Mouse (Mus musculus) brain, embryonic 18.5 days (tissue): ENCODE measurements around the gene Caskin1.
A peak's percentile ranks its signal among the peaks of the same experiment; 100 is the strongest.

ENCODE experiments used
- DNase-seq: peaks from one replicate; pipeline ENCODE4 v3.0.0-alpha.2; 2012; ENCODE audit warnings: low read depth, low spot score

Gene Caskin1

GRCm38 (mm10) chr17:24494627-24495335 is 6.4 kb downstream of the Caskin1 start:
- no peak for DNase-seq

DNA sequence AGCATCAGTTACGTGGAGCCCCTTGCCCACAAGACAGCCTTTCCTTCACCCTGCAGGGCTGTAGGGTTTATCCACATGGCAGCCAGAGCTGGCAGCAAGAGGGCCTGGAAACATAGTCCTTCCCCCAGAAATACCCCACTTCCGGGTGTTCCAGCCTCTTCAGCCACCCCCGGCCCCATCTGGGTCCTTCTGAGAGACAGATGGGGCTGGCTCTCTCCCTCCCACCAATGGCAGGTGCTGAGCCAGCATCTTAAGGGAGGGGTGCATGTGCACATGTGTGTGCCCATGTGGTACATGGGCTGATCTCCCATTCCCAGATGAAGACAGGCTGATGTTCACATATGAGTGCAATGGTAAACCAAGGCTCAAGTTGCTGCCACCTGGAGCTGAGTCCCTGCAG is 7.0 kb downstream of the Caskin1 start:
- DNase-seq: no peak

DNA sequence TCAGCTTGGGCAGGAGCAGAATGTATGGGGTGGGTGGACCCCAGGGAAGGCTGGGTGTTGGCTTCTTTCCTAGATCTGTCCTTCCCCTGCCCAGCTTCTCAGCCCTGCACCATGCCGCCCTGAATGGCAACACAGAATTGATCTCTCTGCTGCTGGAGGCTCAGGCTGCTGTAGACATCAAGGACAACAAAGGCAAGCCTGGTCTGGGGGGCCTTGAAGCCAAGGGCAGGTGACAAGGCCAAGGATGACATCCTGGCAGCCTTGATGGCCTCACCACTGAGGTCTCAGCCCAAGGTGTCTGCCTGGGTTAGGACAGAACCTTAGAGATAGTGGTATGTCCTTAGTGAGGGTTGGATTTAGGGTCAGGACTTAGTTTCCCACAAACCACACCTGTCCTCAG is 7.6 kb downstream of the Caskin1 start:
- no peak for DNase-seq

DNA sequence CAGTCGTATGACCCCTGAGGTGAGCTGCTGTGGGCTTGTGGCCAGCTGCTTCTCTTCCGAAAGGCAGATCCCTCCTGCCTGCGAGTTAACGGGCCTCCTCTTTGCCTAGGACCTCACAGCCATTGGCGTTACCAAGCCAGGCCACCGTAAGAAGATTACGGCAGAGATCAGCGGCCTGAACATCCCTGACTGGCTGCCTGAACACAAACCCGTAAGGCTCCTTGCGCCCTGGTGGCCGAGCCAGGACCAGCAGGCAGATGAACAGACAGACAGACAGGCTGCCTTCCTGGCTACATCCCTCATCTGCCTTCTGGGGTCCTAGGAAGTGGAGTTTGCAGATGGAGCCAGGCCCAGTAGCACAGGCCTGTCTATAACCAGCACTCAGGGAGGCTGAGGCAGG is 13.8 kb downstream of the Caskin1 start:
- no peak for DNase-seq

DNA sequence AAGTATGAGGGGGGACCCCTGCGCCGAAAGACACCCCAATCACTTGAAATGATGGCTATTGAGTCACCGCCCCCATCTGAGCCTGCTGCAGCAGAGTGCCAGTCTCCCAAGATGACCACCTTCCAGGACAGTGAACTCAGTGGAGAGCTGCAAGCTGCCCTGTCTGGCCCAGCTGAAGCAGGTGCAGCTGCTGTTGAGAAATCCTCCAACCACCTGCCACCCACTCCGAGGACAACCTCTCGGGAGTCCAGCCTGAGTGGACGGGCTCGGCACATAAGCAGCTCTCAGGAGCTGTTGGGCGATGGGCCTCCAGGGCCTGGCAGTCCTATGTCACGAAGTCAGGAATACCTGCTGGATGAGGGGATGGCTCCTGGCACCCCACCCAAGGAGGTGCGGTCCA is 15.7 kb downstream of the Caskin1 start:
- DNase-seq: no peak

DNA sequence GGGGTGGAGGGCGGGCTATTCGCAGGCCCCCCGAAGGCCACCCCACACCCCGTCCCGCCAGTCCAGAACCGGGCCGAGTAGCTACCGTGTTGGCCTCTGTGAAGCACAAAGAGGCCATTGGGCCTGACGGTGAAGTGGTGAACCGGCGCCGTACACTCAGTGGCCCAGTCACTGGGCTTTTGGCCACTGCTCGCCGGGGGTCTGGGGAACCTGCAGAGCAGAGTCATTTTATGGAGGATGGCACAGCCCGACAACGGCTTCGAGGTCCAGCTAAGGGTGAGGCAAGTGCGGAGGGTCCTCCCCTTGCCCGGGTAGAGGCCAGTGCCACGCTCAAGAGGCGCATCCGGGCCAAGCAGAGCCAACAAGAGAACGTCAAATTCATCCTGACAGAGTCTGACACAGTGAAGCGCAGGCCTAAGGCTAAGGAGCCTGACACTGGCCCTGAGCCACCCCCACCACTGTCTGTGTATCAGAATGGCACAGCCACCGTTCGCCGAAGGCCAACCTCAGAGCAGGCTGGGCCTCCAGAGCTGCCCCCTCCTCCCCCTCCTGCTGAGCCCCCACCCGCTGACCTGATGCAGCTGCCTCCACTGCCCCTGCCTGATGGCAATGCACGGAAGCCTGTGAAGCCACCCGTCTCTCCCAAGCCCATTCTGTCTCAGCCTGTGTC is 17.0 kb downstream of the Caskin1 start:
- DNase-seq: no peak

GRCm38 (mm10) chr17:24506332-24507070 is 18.1 kb downstream of the Caskin1 start:
- DNase-seq: no peak

DNA sequence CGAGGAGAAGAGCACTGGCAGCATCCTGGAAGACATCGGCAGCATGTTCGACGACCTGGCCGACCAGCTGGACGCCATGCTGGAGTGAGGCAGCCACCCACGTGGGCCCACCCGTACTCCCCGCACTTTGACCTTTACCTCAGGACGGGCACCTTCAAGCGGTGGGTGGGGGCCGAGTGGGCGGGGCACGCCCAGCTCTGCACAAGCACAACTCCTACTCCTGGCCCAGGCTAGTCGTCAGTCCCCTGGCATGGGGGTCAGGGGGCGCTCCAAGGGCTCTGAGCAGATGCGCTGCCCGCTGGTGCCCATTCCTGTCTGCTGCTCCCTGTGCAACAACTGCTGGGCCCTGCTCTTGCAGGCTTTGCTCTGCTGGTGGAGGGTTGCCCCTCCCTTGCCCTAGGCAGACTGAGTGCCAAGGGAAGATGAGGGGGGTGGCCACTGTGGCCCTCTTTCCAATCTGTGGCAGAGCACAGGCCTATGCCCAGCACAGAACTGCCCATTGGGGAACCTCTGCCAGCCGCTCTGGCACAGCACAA is 18.8 kb downstream of the Caskin1 start:
- no peak for DNase-seq

DNA sequence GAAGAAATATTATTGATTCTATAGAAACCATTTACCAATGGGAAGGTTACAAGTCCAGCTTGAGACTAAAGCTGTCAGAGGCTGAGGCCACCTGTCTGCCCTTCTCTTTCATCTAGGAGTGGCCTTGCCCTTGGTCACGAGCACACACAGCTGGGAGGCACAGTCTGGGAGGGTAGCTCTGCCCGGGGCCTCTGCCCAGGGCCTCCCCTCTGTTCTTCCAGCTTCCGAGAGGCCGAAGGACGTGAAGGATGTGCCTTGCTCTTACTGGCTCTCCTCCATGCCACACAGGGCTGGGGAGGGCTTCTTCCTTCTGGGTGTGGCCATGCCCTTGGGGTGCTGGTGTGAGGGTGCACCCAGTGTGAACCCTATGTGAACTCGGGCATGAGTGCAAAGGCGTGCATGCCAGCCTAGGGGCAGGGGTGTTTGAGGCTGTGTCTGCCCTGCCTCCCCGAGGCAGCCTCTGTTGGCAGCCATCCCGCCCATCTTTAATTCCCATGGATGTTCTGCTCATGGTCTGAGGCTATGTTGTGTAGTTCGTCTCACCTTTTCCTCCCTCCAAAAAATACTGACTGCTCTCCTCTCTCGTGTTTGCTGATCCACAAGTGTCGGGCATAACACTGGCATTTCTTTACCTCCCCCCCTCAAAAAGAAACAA is 19.5 kb downstream of the Caskin1 start:
- no peak for DNase-seq

DNA sequence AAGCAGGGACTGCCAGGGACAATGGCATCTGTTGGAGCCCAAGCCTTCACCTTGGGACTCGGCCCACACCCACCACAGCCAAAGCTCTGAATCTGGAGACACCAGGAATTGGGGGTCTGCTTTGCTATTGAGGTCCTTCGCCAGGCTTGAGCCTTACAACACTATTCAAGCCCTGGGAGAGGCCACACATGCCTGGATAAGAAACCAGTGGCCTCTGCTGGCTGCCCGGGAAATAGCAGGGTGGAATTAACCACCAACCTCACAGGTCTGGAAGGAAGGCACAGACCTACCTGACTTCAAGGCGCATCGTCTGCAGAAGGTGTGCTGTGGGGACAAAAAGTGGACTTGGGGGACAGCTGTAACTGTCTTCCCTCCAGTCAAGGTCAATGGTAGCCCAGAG is 25.2 kb downstream of the Caskin1 start:
- no peak for DNase-seq

- no peak for DNase-seq
Measured at GRCm38 (mm10) chr17:24514270-24515257, 26.2 kb downstream of the Caskin1 start.

DNA sequence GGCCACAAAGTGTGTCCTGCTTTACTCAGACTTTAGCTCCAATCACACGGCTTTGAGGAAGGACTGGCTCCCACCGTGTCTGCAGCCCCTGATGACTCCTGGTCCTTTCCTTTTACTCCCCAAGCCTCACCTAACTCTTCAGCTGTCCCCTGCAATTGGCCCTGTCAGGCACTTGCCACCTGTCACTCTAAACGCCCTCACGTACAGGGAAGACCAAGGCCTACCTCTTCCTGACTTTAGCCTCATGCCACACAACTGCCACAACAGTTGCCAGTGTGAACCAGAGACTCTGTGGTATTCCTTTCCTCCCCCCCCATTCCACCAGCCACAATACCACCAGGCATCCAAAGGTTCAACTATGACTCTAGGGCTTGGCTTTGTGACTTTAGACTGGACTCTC is 32.0 kb downstream of the Caskin1 start:
- no peak for DNase-seq

- no peak for DNase-seq
Measured at GRCm38 (mm10) chr17:24524734-24525133, 36.3 kb downstream of the Caskin1 start.

DNA sequence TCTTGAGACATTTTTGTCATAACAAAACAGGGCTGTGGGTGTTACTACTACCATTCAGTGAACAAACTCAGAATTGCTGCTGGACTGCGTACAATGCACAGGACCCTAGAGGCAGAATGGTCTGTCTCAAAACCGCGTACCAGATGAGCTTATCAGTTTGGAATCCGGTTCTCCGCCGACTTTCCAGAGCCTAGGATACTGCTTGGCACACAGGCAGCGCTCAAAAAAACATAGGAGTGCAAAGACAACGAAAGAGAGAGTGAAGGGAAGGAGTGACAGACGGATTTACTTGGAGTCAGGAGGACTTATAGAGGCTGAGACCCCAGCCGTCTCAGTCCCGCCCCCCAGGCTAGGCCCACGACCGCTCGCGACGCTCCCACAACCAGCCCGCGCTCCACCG is 38.9 kb downstream of the Caskin1 start:
- no peak for DNase-seq

DNA sequence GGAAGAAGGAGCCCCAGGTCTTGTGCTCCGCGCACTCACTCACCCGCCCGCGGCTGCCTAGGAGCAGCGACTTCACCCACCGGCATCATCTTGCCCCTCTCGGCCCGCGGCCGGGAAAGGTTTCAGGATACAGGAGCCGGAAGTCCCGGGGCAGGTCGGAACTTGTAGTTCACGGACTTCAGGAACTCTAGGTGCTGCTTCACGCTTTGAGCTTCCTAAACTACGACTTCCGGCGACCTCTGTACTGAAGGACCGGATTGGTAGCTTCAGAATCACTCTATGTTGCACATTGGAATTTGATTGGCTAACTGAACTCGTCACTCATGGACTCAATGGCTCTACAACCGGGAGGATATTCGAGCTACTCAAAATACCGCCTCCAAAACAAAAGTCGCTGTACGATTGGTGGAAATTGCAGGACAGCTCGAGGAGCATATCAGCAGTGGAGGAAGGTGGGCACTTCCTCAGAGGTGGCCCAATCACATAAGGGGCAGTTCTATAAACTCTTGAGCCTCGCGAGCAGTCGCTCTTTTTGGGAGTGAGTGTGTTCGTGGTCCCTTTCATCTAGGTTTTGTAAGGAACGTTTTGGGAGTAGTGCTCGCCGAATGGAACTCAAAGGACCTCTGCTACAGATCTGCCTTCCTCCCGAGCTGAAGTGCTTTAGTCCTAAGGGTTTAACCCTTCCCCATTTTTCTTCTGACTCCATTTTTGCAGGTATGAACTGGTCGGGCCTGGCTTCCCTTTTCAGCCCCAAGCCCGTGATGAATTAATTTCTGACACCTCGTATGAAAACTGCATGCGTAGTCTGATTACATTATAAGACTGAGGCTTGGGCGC is 39.5 kb downstream of the Caskin1 start, which contains the start of gene Traf7:
TSS of gene Traf7 (minus strand) at position 216 of the 837 bp plus-strand sequence.
- DNase-seq: peak; percentile 100

GRCm38 (mm10) chr17:24528560-24528918 is 40.1 kb downstream of the Caskin1 start:
- DNase-seq: no peak

- DNase-seq: no peak
Measured at GRCm38 (mm10) chr17:24529007-24529451, 40.6 kb downstream of the Caskin1 start.

DNA sequence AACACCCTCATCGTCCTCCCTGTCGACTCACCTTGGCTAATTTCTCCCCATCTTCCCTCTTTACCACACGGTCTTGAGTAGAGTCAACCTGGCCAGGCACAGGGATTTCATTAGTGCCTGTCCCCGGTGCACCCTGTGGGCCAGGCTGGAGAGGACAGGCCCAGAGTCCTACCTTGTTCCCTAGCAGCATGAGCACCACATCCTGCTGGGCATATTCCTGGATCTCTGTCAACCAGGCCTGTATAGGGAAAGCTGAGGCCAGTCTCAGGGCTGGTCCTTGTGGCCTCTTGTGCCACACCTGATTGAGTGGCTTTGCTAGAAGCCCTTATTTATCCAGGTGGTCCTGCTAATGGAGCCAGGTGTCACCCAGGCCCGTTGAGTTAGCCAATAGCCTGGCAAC is 41.5 kb downstream of the Caskin1 start:
- DNase-seq: no peak

- DNase-seq: no peak
Measured at GRCm38 (mm10) chr17:24530361-24531050, 42.1 kb downstream of the Caskin1 start.
